Mouse (Mus musculus) kidney, embryonic 14.5 days (tissue): ENCODE results near the gene Grm4. TPM values are rescaled to one million over a fixed set of nuclear protein-coding genes. Genes with fewer than 3 reads are reported as not detected.

Experiments
- ATAC-seq: fragments of 200-750 bp; cut with Nextera tagmentation; 2 replicates; pipeline ENCODE4 v1.8.0; 2017; ENCODE audit warnings: moderate number of reproducible peaks, mild to moderate bottlenecking, moderate TSS enrichment, moderate library complexity; ENCODE audit not compliant: low FRiP score, low TSS enrichment
- H3K27ac ChIP-seq: fragments of 300-500 bp; sonication (generic); 2 replicates; pipeline ENCODE4 v1.5.1; 2014; ENCODE audit warnings: low read depth, mild to moderate bottlenecking, low read length, moderate library complexity, mixed read lengths
- H3K27me3 ChIP-seq: fragments of 300-500 bp; sonication (generic); 2 replicates; pipeline ENCODE4 v1.6.1; 2014; ENCODE audit warnings: mild to moderate bottlenecking, low read length; ENCODE audit not compliant: control insufficient read depth, insufficient read depth
- H3K36me3 ChIP-seq: fragments of 300-500 bp; sonication (generic); 2 replicates; pipeline ENCODE4 v1.6.1; 2014; ENCODE audit warnings: low read length, mixed read lengths; ENCODE audit not compliant: control insufficient read depth, insufficient read depth
- H3K4me1 ChIP-seq: fragments of 300-500 bp; sonication (generic); 2 replicates; pipeline ENCODE4 v1.6.1; 2014; ENCODE audit warnings: low read length, mixed read lengths; ENCODE audit not compliant: control insufficient read depth, insufficient read depth
- H3K4me2 ChIP-seq: fragments of 300-500 bp; sonication (generic); replicated peaks from 2 replicates; pipeline ENCODE4 v1.6.1; 2014; ENCODE audit warnings: low read depth, mild to moderate bottlenecking, low read length
- H3K4me3 ChIP-seq: fragments of 300-500 bp; sonication (generic); 2 replicates; pipeline ENCODE4 v1.5.1; 2014; ENCODE audit warnings: mild to moderate bottlenecking, low read length
- H3K9ac ChIP-seq: fragments of 300-500 bp; sonication (generic); 2 replicates; pipeline ENCODE4 v1.6.1; 2014; ENCODE audit warnings: low read depth, mild to moderate bottlenecking, low read length, moderate library complexity
- H3K9me3 ChIP-seq: fragments of 300-500 bp; sonication (generic); 2 replicates; pipeline ENCODE4 v1.6.1; 2016; ENCODE audit warnings: low read length; ENCODE audit not compliant: control insufficient read depth
- WGBS: fragments of 180-500 bp; shearing (Covaris S2); extraction: QIAGEN DNeasy Blood & Tissue Kit; methylation state at CpG from one replicate; pipeline ENCODE4 v1.1.7; 2014; 5-methylcytosine and 5-hydroxymethylcytosine counted together
- polyA plus RNA-seq: library from polyadenylated mRNA; unstranded; fragments of >200 nt; fragmentation: Nextera tagmentation; extraction: Ambion mirVana; gene quantifications from 2 replicates; pipeline ENCODE4 v1.2.1, GENCODE M21; 2014

Grm4 gene
- polyA plus RNA-seq, 1 experiment from 2014 or later: 1.6 TPM

- H3K4me2 ChIP-seq: no peak overlapping the region
These were observed 26.1 kb downstream of the Grm4 start for GRCm38 (mm10) chr17:27495008-27495540.

GRCm38 (mm10) chr17:27493969-27494368 lies 27.2 kb downstream of the Grm4 start:
- Histone ChIP-seq H3K4me1 (no peaks in the 10 kb centered on the region), H3K36me3 (no peaks in the 10 kb centered on the region), H3K9me3 (no peaks in the 10 kb centered on the region), H3K27ac (no peak overlapping the region), H3K4me3 (no peak overlapping the region), H3K4me2 (no peak overlapping the region), H3K9ac (no peak overlapping the region), H3K27me3 (no peaks in the 10 kb centered on the region)
- no peak for ATAC-seq
- WGBS: 39% methylated on average over 8 of the region's 8 CpGs

More at GRCm38 (mm10) chr17:27495008-27495540, 26.1 kb downstream of the Grm4 start:
- H3K4me1 ChIP-seq: no peaks in the 10 kb centered on the region
- H3K27me3 ChIP-seq: 0 out of 2 replicates have a peak, but pooled peaks cover 2% of the 10 kb centered on the region
- H3K36me3 ChIP-seq: no peaks in the 10 kb centered on the region
- WGBS: 65% methylated on average over 7 of the region's 7 CpGs
- no peak overlapping the region for H3K9ac ChIP-seq
- H3K9me3 ChIP-seq: no peaks in the 10 kb centered on the region
- no peak overlapping the region for H3K4me3 ChIP-seq
- no peak overlapping the region for H3K27ac ChIP-seq
- no peak for ATAC-seq

GRCm38 (mm10) chr17:27493389-27493788 lies 27.8 kb downstream of the Grm4 start:
- H3K9ac ChIP-seq: no peak overlapping the region
- no peaks in the 10 kb centered on the region for H3K9me3 ChIP-seq
- no peaks in the 10 kb centered on the region for H3K27me3 ChIP-seq
- WGBS: 82% methylated on average over 4 of the region's 4 CpGs
- H3K27ac ChIP-seq: no peak overlapping the region
- H3K4me1 ChIP-seq: no peaks in the 10 kb centered on the region
- no peak overlapping the region for H3K4me3 ChIP-seq
- no peaks in the 10 kb centered on the region for H3K36me3 ChIP-seq
- no peak overlapping the region for H3K4me2 ChIP-seq
- ATAC-seq: no peak

GRCm38 (mm10) chr17:27488173-27488823 lies 32.9 kb downstream of the Grm4 start:
- ATAC-seq: no peak
- no peak overlapping the region for H3K27ac ChIP-seq
- H3K4me2 ChIP-seq: no peak overlapping the region
- 0 out of 2 replicates have a peak, but pooled peaks cover 3% of the 10 kb centered on the region for H3K4me1 ChIP-seq
- H3K4me3 ChIP-seq: no peak overlapping the region
- H3K27me3 ChIP-seq: no peaks in the 10 kb centered on the region
- no peaks in the 10 kb centered on the region for H3K9me3 ChIP-seq
- WGBS: 81% methylated on average over 16 of the region's 16 CpGs
- H3K9ac ChIP-seq: no peak overlapping the region
- H3K36me3 ChIP-seq: no peaks in the 10 kb centered on the region

GRCm38 (mm10) chr17:27485940-27486339 lies 35.3 kb downstream of the Grm4 start:
- Histone ChIP-seq H3K9ac (no peak overlapping the region), H3K4me2 (no peak overlapping the region), H3K4me1 (0 out of 2 replicates have a peak, but pooled peaks cover 3% of the 10 kb centered on the region), H3K4me3 (no peak overlapping the region), H3K9me3 (no peaks in the 10 kb centered on the region), H3K36me3 (no peaks in the 10 kb centered on the region), H3K27ac (no peak overlapping the region), H3K27me3 (no peaks in the 10 kb centered on the region)
- WGBS: 40% methylated on average over 8 of the region's 8 CpGs
- no peak for ATAC-seq

- no peak overlapping the region for H3K9ac ChIP-seq
These were observed 37.6 kb downstream of the Grm4 start for GRCm38 (mm10) chr17:27483571-27483970.

GRCm38 (mm10) chr17:27480143-27481103 lies 40.8 kb downstream of the Grm4 start:
- H3K27ac ChIP-seq: no peak overlapping the region
- ATAC-seq: no peak
- peaks cover 8% of the 10 kb centered on the region; the same call in 1 of the 2 replicates for H3K4me1 ChIP-seq
- H3K36me3 ChIP-seq: no peaks in the 10 kb centered on the region
- no peaks in the 10 kb centered on the region for H3K27me3 ChIP-seq
- no peak overlapping the region for H3K4me3 ChIP-seq
- no peak overlapping the region for H3K4me2 ChIP-seq
- H3K9me3 ChIP-seq: no peaks in the 10 kb centered on the region
- WGBS: 59% methylated on average over 29 of the region's 29 CpGs
- no peak overlapping the region for H3K9ac ChIP-seq

More at GRCm38 (mm10) chr17:27483571-27483970, 37.6 kb downstream of the Grm4 start:
- H3K27ac ChIP-seq: no peak overlapping the region
- WGBS: 86% methylated on average over 3 of the region's 3 CpGs
- no peaks in the 10 kb centered on the region for H3K9me3 ChIP-seq
- ATAC-seq: no peak
- peaks cover 9% of the 10 kb centered on the region; the same call in 1 of the 2 replicates for H3K4me1 ChIP-seq
- no peaks in the 10 kb centered on the region for H3K27me3 ChIP-seq
- no peak overlapping the region for H3K4me2 ChIP-seq
- no peaks in the 10 kb centered on the region for H3K36me3 ChIP-seq
- no peak overlapping the region for H3K4me3 ChIP-seq

GRCm38 (mm10) chr17:27475650-27476049 lies 45.6 kb downstream of the Grm4 start:
- no peak overlapping the region for H3K4me2 ChIP-seq
- no peak overlapping the region for H3K4me3 ChIP-seq
- no peak overlapping the region for H3K27ac ChIP-seq
- H3K9me3 ChIP-seq: no peaks in the 10 kb centered on the region
- no peak overlapping the region for H3K9ac ChIP-seq
- ATAC-seq: no peak
- H3K27me3 ChIP-seq: no peaks in the 10 kb centered on the region
- WGBS: 92% methylated on average over 11 of the region's 11 CpGs
- no peaks in the 10 kb centered on the region for H3K36me3 ChIP-seq
- H3K4me1 ChIP-seq: peaks cover 6% of the 10 kb centered on the region; the same call in 1 of the 2 replicates
